Mouse (Mus musculus) embryo, embryonic 10.5 days (tissue): Measurements from ENCODE around the gene Fcgr3.

ENCODE experiments used
- DNase-seq: peaks from one replicate; pipeline ENCODE4 v3.0.0-alpha.2; 2015; ENCODE audit warnings: low spot score

Gene Fcgr3

GRCm38 (mm10) chr1:171006905-171007304, 57.8 kb downstream of the Fcgr3 start:
- no peak for DNase-seq

GRCm38 (mm10) chr1:171006335-171006734, 58.4 kb downstream of the Fcgr3 start:
- DNase-seq = no peak

GRCm38 (mm10) chr1:171005586-171005985, 59.1 kb downstream of the Fcgr3 start:
- DNase-seq = no peak

GRCm38 (mm10) chr1:171005081-171005480, 59.7 kb downstream of the Fcgr3 start:
- no peak for DNase-seq
